Mouse (Mus musculus): ENCODE measurements around the gene Ern2. TPM values are rescaled to one million over a fixed set of nuclear protein-coding genes. Genes with fewer than 3 reads are reported as not detected.

Gene Ern2
- polyA plus RNA-seq, 1 experiment from 2014 or later = 0.27 TPM

- H3K27me3 ChIP-seq = no peaks in the 10 kb centered on the region
- WGBS = 4% methylated on average over 13 of the region's 13 CpGs
- no peak for ATAC-seq (ENCODE audit: borderline replicate concordance, extremely low read depth, low FRiP score, low TSS enrichment)
Observed at GRCm38 (mm10) chr7:122158488-122158887, 27.5 kb downstream of the Ern2 start.

DNA sequence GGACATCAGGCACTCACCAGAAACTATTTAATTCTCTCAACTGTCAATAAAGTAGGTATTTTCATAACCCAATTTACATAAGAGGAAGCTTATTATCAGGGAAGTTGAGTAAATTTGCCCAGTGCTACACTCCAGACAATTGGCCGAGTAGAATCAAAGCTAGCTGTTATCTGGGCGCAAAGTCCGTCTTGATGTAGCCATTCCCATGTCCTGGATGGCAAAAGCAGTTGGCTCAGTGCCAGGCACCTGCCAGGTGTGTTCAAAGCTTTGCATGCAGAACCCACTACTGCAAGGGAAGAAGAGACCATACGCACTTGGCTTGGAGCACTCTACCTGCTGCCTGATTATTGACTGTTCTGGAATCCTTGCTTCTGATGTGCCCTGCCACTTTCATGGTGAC lies 33.5 kb downstream of the Ern2 start:
- Histone ChIP-seq H3K4me3 (no peak overlapping the region), H3K36me3 (peaks cover 24% of the 10 kb centered on the region), H3K9ac (no peak overlapping the region), H3K27ac (no peak overlapping the region), H3K4me1 (peaks cover 4% of the 10 kb centered on the region; the same call in 1 of the 2 replicates), H3K9me3 (no peaks in the 10 kb centered on the region), H3K27me3 (no peaks in the 10 kb centered on the region), H3K4me2 (no peak overlapping the region)
- no peak for ATAC-seq (ENCODE audit: borderline replicate concordance, extremely low read depth, low FRiP score, low TSS enrichment)
- 67% methylated on average over 4 of the region's 4 CpGs for WGBS

More at GRCm38 (mm10) chr7:122158488-122158887, 27.5 kb downstream of the Ern2 start:
- Histone ChIP-seq H3K9me3 (no peaks in the 10 kb centered on the region), H3K36me3 (peaks cover 21% of the 10 kb centered on the region), H3K4me2 (peak overlapping the region; percentile 82), H3K4me1 (peaks cover 39% of the 10 kb centered on the region), H3K27ac (peak overlapping the region; percentile 88), H3K9ac (peak overlapping the region; percentile 68), H3K4me3 (peak overlapping the region; percentile 65)

DNA sequence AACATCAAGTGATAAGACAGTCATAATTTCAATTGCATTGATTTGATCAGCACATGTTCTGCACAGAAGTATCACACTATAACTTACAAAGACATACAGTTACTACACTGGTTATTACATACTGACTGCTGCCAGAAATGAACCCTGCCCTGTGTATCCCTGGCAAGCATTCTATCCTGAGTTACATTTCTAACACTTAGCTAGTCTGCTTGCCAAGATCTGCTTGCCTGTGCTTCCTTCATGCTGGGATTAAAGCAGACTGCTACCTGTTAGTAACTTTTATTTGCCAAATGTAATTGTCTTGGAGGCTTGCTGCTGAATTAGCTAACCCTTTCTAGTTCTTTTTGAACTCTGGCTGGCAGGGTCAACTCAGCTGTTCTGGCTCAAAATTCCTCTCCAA lies 45.0 kb downstream of the Ern2 start:
- Histone ChIP-seq H3K27ac (no peak overlapping the region), H3K27me3 (no peaks in the 10 kb centered on the region), H3K9ac (no peak overlapping the region), H3K9me3 (no peaks in the 10 kb centered on the region), H3K4me1 (no peaks in the 10 kb centered on the region), H3K4me2 (no peak overlapping the region), H3K4me3 (no peak overlapping the region), H3K36me3 (peaks cover 89% of the 10 kb centered on the region)
- no peak for ATAC-seq (ENCODE audit: borderline replicate concordance, extremely low read depth, low FRiP score, low TSS enrichment)

DNA sequence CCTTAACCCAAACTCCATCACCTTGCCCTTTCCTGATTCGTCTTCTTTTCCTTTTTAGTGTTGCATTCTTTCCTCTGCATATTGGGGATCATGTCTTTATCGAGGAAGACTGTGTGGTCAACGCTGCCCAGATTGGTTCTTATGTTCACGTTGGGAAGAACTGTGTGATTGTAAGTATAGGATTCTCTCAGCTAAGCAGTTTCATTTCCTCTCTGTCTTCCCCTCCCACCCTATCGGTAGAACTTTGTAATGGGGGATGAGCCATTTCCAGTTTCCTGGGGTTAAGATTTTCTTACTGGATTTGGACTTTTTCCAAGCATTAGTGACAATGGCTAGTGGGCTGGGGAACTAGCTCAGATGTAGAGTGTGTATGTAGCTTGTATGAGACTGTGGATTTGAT lies 47.8 kb downstream of the Ern2 start:
- 83% methylated on average over 5 of the region's 5 CpGs for WGBS
- peaks cover 74% of the 10 kb centered on the region for H3K36me3 ChIP-seq
- ATAC-seq (ENCODE audit: borderline replicate concordance, extremely low read depth, low FRiP score, low TSS enrichment) = no peak

GRCm38 (mm10) chr7:122137071-122137470 lies 48.9 kb downstream of the Ern2 start:
- peaks cover 67% of the 10 kb centered on the region for H3K36me3 ChIP-seq
- no peaks in the 10 kb centered on the region for H3K9me3 ChIP-seq
- no peak for ATAC-seq (ENCODE audit: borderline replicate concordance, extremely low read depth, low FRiP score, low TSS enrichment)
- no peak overlapping the region for H3K4me3 ChIP-seq
- no peaks in the 10 kb centered on the region for H3K27me3 ChIP-seq
- H3K27ac ChIP-seq = no peak overlapping the region
- H3K9ac ChIP-seq = no peak overlapping the region
- H3K4me2 ChIP-seq = no peak overlapping the region
- H3K4me1 ChIP-seq = peaks cover 8% of the 10 kb centered on the region

More for the DNA sequence above, 47.8 kb downstream of the Ern2 start:
- no peak overlapping the region for H3K9ac ChIP-seq
- peaks cover 8% of the 10 kb centered on the region for H3K4me1 ChIP-seq
- H3K9me3 ChIP-seq = no peaks in the 10 kb centered on the region
- no peak overlapping the region for H3K4me2 ChIP-seq
- H3K27me3 ChIP-seq = no peaks in the 10 kb centered on the region
- no peak overlapping the region for H3K27ac ChIP-seq
- H3K4me3 ChIP-seq = no peak overlapping the region

GRCm38 (mm10) chr7:122135070-122135469 lies 50.9 kb downstream of the Ern2 start:
- Histone ChIP-seq H3K4me1 (peaks cover 13% of the 10 kb centered on the region), H3K36me3 (peaks cover 48% of the 10 kb centered on the region), H3K9me3 (no peaks in the 10 kb centered on the region), H3K4me3 (no peak overlapping the region), H3K27ac (no peak overlapping the region), H3K4me2 (no peak overlapping the region), H3K9ac (no peak overlapping the region), H3K27me3 (no peaks in the 10 kb centered on the region)
- 71% methylated on average over 10 of the region's 10 CpGs for WGBS
- no peak for ATAC-seq (ENCODE audit: borderline replicate concordance, extremely low read depth, low FRiP score, low TSS enrichment)

GRCm38 (mm10) chr7:122133338-122133625 lies 52.7 kb downstream of the Ern2 start:
- H3K27me3 ChIP-seq = no peaks in the 10 kb centered on the region
- peak overlapping the region; percentile 67 for H3K4me2 ChIP-seq
- peak overlapping the region; percentile 87 for H3K4me3 ChIP-seq
- no peak for ATAC-seq (ENCODE audit: borderline replicate concordance, extremely low read depth, low FRiP score, low TSS enrichment)
- no peaks in the 10 kb centered on the region for H3K9me3 ChIP-seq
- peaks cover 32% of the 10 kb centered on the region for H3K36me3 ChIP-seq
- peaks cover 13% of the 10 kb centered on the region for H3K4me1 ChIP-seq
- peak overlapping the region; percentile 80 for H3K9ac ChIP-seq
- WGBS = 17% methylated on average over 8 of the region's 8 CpGs
- H3K27ac ChIP-seq = peak overlapping the region; percentile 51

DNA sequence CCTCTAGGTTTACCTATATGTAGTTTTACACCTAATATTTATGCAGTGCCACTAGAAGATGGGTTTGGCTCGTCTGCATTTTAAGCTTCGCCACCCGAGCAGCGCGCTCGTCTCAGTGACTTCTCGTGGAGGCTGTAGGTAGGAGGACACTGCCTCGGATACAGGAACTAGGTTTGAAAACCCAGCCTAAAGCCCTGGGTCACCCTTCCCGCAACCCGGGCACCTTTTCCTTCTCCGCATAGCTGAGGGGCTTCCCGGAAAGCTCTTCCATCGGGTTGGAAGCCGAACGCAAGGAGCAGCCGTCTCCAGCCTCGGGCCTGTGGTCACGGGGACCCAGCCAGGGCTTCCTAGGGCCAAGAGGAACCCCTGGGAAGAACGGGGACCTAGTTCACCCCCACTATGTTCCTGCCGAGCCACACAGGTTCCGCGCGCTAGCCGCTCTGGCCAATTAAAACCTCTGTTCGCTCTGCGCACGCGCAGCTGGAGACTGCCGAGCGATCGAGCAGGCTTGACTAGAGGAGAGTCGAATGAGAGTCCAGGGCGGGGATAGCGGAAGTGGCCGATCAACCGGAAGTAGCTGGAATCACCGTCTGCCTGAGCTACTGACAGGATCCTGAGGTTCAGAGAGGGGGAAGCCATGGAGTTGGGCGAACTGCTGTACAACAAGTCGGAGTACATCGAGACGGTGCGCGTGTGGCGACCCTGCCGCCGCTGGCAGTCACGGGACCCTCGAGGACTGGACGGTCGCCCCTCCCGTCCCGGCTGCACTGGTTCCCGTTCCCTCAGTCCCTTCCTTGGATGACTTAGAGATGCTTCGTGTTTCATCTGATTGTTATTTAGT lies 53.3 kb downstream of the Ern2 start, which contains the start of the genes Palb2 and Dctn5:
Gene Palb2, minus strand, starts transcription at position 489 of the 841 bp plus-strand sequence.
Gene Dctn5, plus strand, starts transcription at position 545 of the 841 bp plus-strand sequence.
- Histone ChIP-seq H3K4me1 (peaks cover 13% of the 10 kb centered on the region), H3K4me3 (peak within 1 kb of the TSS; percentile 87), H3K27me3 (no peaks in the 10 kb centered on the region), H3K9me3 (no peaks in the 10 kb centered on the region), H3K27ac (peak within 1 kb of the TSS; percentile 51), H3K9ac (peak within 1 kb of the TSS; percentile 89), H3K4me2 (peak within 1 kb of the TSS; percentile 67), H3K36me3 (peaks cover 32% of the 10 kb centered on the region)
- peak; percentile 99 for ATAC-seq (ENCODE audit: borderline replicate concordance, extremely low read depth, low FRiP score, low TSS enrichment)
- under 1% methylated on average over 54 of the region's 54 CpGs for WGBS

DNA sequence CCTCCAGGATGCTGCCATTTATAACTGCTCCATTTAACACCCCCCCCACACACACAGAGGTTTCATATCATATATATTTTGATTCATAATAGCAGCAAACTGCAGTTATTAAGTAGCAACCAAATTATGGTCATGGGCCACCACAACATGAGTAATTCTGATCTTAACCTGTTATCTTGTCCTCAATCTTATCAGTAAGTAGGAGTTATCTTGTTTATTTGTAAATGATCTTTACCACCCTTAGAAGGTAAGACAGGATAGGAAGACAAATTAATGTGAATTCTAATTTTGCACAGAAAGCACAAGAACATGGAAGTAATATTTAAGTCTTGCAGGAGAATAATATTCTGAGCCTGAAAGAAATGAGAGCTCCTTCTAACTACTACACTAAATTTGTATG lies 54.2 kb downstream of the Ern2 start:
- H3K9ac ChIP-seq = peak overlapping the region; percentile 89; the same call in 1 of the 2 replicates
- peak overlapping the region; percentile 67 for H3K4me2 ChIP-seq
- H3K27me3 ChIP-seq = no peaks in the 10 kb centered on the region
- no peak overlapping the region for H3K27ac ChIP-seq
- H3K4me3 ChIP-seq = peak overlapping the region; percentile 87
- H3K4me1 ChIP-seq = peaks cover 13% of the 10 kb centered on the region
- ATAC-seq (ENCODE audit: borderline replicate concordance, extremely low read depth, low FRiP score, low TSS enrichment) = no peak
- H3K9me3 ChIP-seq = no peaks in the 10 kb centered on the region
- H3K36me3 ChIP-seq = peaks cover 31% of the 10 kb centered on the region

- Histone ChIP-seq H3K4me2 (no peak overlapping the region), H3K27ac (no peak overlapping the region), H3K27me3 (no peaks in the 10 kb centered on the region), H3K9ac (no peak overlapping the region), H3K4me3 (no peak overlapping the region), H3K9me3 (no peaks in the 10 kb centered on the region), H3K36me3 (peaks cover 47% of the 10 kb centered on the region), H3K4me1 (peaks cover 5% of the 10 kb centered on the region; the same call in 1 of the 2 replicates)
- 92% methylated on average over 11 of the region's 11 CpGs for WGBS
- ATAC-seq (ENCODE audit: borderline replicate concordance, extremely low read depth, low FRiP score, low TSS enrichment) = no peak
Observed at GRCm38 (mm10) chr7:122126946-122127345, 59.1 kb downstream of the Ern2 start.

- H3K9me3 ChIP-seq = no peaks in the 10 kb centered on the region
- no peaks in the 10 kb centered on the region for H3K4me1 ChIP-seq
- H3K4me2 ChIP-seq = no peak overlapping the region
- 80% methylated on average over 8 of the region's 8 CpGs for WGBS
- no peak overlapping the region for H3K4me3 ChIP-seq
- no peak overlapping the region for H3K27ac ChIP-seq
- no peak for ATAC-seq (ENCODE audit: borderline replicate concordance, extremely low read depth, low FRiP score, low TSS enrichment)
- H3K9ac ChIP-seq = no peak overlapping the region
- no peaks in the 10 kb centered on the region for H3K27me3 ChIP-seq
- peaks cover 55% of the 10 kb centered on the region for H3K36me3 ChIP-seq
Observed at GRCm38 (mm10) chr7:122125636-122126035, 60.4 kb downstream of the Ern2 start.

DNA sequence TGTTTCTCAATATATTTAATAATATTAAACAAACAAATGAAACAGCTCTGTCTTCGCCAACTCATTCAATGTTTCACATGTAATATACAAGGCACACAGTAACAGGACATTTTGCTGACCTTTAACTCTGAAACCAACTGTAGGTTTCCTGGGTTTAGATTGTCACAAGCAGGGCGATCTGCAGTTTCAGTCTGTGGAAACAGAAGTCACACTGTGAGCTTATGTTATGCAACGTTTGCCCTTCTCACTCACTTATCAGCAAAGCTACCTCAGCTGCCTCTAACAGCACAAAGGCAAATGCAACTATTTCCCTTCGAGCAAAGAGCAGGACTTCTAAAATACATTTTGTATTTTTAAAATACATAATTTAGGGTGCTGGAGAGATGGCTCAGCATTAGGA lies 62.5 kb downstream of the Ern2 start:
- Histone ChIP-seq H3K27ac (no peak overlapping the region), H3K4me1 (no peaks in the 10 kb centered on the region), H3K27me3 (no peaks in the 10 kb centered on the region), H3K4me2 (no peak overlapping the region), H3K9ac (no peak overlapping the region), H3K36me3 (peaks cover 66% of the 10 kb centered on the region), H3K4me3 (no peak overlapping the region), H3K9me3 (no peaks in the 10 kb centered on the region)
- 80% methylated on average over 4 of the region's 4 CpGs for WGBS
- ATAC-seq (ENCODE audit: borderline replicate concordance, extremely low read depth, low FRiP score, low TSS enrichment) = no peak
